Mouse (Mus musculus): ENCODE measurements around the gene Hnrnpll. TPM values are rescaled to one million over a fixed set of nuclear protein-coding genes. Genes with fewer than 3 reads are reported as not detected.

The Hnrnpll gene
- polyA plus RNA-seq (2012; rRNA removed; ENCODE audit: low replicate concordance), result 10.7 and 12.1 TPM in 2 replicates

DNA sequence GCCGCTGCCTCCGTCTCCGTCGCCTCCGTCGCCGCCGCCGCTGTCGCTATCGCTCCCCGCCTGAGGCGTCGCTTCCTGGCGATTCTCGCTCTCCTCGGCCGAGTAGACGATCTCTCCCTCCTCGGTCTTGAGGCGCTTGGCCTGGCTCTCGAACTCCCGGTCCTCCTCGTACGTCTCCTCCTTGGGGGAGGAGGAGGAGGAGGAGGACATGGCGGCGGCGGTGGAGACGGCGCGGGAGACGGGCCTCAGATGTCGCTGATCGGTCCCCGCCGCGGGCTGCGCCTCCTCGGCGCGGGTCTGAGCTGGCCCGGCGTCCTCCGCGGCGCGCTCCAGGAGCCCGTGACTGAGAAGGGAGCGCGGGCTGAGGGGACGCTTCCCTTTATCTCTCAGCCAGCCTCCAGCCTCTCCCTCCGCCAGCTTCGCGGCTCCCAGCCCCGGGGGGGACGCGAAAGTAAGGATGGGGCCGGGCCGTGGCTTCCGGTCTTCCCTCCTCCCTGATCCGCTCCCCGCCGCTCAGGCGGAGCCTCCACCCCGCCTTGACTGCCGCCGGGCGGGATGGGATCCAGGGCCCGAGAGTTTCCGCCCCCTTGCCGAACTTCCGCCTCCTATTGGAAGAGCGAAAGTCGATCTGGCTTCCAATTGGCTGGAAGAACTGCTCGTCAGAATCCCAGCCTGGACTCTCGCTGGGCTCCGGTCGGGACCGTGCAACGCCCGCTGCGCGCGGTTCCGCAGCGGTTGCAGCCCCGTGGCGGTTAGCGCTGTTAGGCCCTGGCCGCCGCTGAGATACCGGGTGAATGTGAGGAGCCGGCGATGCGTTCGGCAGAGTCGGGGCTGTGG is at the start of gene Hnrnpll:
Gene Hnrnpll, minus strand, starts transcription at position 552 of the 837 bp plus-strand sequence.

Other genes starting within 250 kb of the Hnrnpll start
- 8.1 and 22.9 TPM in 2 replicates for gene Atl2, start 166.2 kb downstream of the Hnrnpll start, polyA plus RNA-seq (2012; rRNA removed; ENCODE audit: low replicate concordance)
- 15.9 and 38.4 TPM in 2 replicates for gene Galm, start 65.1 kb upstream of the Hnrnpll start, polyA plus RNA-seq (2012; rRNA removed; ENCODE audit: low replicate concordance)
- 23.1 and 41.9 TPM in 2 replicates for gene Srsf7, start 145.0 kb upstream of the Hnrnpll start, polyA plus RNA-seq (2012; rRNA removed; ENCODE audit: low replicate concordance)
- gene Ttc39d, start 145.1 kb upstream of the Hnrnpll start, polyA plus RNA-seq (2012; rRNA removed; ENCODE audit: low replicate concordance), result 0.06 TPM in 1 of 2 replicates, not detected in the other
- gene Gemin6, start 162.1 kb upstream of the Hnrnpll start, polyA plus RNA-seq (2012; rRNA removed; ENCODE audit: low replicate concordance), result 1.3 and 3.8 TPM in 2 replicates
- gene Morn2, start 227.9 kb upstream of the Hnrnpll start, polyA plus RNA-seq (2012; rRNA removed; ENCODE audit: low replicate concordance), result 1.5 and 2.7 TPM in 2 replicates
- 9.1 and 10.3 TPM in 2 replicates for gene Dhx57, start 228.1 kb upstream of the Hnrnpll start, polyA plus RNA-seq (2012; rRNA removed; ENCODE audit: low replicate concordance)
- 0.06 and 0.55 TPM in 2 replicates for gene Arhgef33, start 245.1 kb upstream of the Hnrnpll start, polyA plus RNA-seq (2012; rRNA removed; ENCODE audit: low replicate concordance)